Mouse (Mus musculus): Measurements from ENCODE around the gene Map3k20.

DNA sequence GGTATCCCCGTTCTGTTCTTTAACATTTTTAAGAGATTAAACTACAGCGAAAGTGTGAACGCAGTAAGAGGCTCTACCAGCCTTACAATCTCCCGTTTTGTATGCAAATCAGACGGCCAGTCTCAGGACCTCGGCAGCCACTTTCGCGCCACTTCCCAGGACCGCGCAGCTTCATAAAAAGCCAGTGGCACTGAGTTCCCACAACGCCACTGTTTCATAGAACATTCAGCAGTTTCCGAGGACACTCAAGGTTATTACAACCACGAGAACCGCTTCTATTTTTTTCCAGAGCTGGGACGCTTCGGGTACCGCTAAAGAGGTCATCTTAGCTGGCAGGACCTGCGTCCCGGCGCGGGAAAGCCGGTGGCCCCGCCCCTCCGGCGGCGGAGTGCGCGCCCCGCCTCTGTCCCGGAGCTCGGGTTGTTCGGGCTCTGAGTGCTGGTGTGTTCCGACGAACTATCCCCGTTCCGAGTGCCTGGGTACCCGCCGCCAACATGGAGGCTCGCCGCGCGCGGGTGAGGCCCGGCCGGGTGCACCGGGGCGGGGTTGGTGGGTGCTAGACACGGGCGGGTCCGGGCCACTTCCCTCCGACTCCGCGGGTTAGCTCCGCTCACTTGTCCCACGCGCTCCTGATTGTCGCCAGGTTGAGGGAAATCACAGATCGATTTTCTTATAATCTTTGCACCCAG, 190.5 kb downstream of the Map3k20 start, which contains the start of gene Cdca7:
- TF ChIP-seq CTCF (IDR thresholded peaks at IDR 0.05; ENCODE audit: extremely low read depth, insufficient read length, insufficient replicate concordance, low read depth, low read length) (no peak), POLR2A (IDR thresholded peaks at IDR 0.05; ENCODE audit: low read depth, low read length) (peak; percentile 50; the same call in 1 of the 2 replicates)
